Mouse (Mus musculus) erythroblast, adult 5-6 weeks (primary cell): ENCODE results near the gene Dusp15. TPM values are rescaled to one million over a fixed set of nuclear protein-coding genes. Genes with fewer than 3 reads are reported as not detected.

ENCODE experiments used
- ATAC-seq: replicated peaks from 2 replicates; pipeline ENCODE4 v1.8.0; 2016; ENCODE audit warnings: moderate number of reproducible peaks, mild to moderate bottlenecking, moderate TSS enrichment, inconsistent platforms; ENCODE audit not compliant: poor library complexity, low FRiP score, severe bottlenecking
- total RNA-seq, 2 experiments: library from RNA; stranded (forward) in 1 of 2; stranded (reverse) in 1 of 2; fragments of 150-400 nt in 1 of 2; fragments of 200-764, 138-1000 nt in 1 of 2; gene quantifications; 2 replicates each; pipeline versions ENCODE4 v1.2.3 to v1.2.4; 2015 to 2017; ENCODE audit warnings: low replicate concordance in 2 of 2

Gene Dusp15
- total RNA-seq, 2 experiments from 2014 or later = 0.17 TPM; not detected in 1

GRCm38 (mm10) chr2:152933048-152933447 is 18.4 kb downstream of the Dusp15 start, which contains the start of gene Foxs1:
Gene Foxs1, minus strand, starts transcription at chr2:152933208.
- ATAC-seq = no peak

GRCm38 (mm10) chr2:152931456-152932160 is 19.9 kb downstream of the Dusp15 start:
- ATAC-seq = no peak

DNA sequence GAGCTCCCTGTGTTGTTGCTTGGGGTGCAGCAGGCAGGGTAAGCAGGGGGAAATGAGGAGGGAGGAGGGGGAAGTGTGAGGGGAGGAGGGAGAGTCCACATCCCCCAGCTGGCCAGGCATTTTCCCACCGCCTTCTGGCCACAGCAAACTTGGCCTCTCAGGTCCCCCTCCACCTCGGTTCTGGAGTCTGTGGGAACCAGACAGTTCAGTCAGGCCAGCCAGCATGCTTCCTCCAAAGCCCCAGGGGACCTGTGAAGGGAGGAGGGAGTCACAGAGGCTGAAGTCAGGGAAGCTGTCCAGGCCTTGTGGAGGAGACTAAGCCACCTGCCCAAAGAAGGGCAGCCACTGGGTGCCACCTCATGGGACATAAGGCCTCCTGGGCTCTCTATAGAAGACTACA is 21.2 kb downstream of the Dusp15 start:
- no peak for ATAC-seq

DNA sequence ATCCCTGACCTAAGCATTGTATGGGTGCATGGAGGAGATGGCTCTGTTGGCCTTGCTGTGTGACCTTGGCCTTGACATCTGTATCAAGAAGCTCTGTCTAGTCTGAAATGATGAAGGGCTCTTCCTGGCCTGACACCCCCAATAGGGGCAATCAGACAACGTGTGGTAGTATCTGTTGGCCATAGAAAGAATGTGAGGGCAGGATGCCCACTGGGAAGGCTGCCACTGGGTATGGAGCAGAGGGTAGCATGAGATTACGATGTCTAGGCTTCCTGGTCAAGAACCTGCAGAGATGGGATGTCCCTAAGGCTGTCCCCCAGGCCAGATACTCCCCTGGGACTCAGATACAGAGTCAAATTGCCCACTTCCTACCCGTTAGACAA is 22.5 kb downstream of the Dusp15 start:
- ATAC-seq = no peak

- no peak for ATAC-seq
Measured at GRCm38 (mm10) chr2:152928219-152928987, 23.1 kb downstream of the Dusp15 start.

GRCm38 (mm10) chr2:152927371-152927770 is 24.1 kb downstream of the Dusp15 start:
- no peak for ATAC-seq

DNA sequence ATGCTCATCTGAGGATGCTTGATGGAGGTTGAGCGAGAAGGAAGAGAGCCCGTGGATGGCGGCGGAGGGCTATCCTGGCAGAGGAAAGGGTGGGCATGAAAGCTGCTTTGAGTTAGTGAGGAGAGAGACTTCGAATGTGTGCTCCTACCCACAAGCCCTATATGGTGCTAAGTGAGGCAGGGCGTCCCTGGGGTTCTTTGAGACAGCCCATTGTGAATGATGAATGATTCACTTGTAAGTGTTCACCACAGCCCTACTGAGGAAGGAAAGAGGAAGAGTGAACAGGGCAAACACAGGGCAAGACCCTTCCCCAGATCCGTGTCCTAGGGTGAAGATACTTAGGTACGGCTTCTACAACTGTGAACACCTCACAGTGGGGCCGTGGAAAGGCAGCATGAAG is 24.6 kb downstream of the Dusp15 start:
- no peak for ATAC-seq

GRCm38 (mm10) chr2:152925189-152925872 is 26.2 kb downstream of the Dusp15 start:
- ATAC-seq = no peak

DNA sequence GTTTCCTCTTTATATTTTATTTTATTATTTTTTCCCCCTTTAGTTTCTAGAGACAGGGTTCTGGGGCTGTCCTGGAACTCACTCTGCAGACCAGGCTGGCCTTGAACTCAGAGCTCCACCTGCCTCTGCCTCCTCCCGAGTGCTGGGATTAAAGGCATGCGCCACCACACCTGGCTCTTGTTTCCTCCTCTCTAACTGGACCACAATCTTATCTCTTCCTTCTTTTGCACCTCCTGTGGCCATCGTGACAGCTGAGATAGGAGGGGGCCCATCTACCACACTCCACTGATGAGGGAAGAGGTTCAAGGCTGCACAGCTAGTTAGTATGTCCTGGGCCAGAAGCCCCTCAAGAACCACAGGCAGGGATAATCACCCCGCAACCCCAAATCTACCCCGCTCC is 27.0 kb downstream of the Dusp15 start:
- ATAC-seq = no peak

GRCm38 (mm10) chr2:152924128-152924527 is 27.4 kb downstream of the Dusp15 start:
- ATAC-seq = no peak

- ATAC-seq = no peak
Measured at GRCm38 (mm10) chr2:152923621-152924020, 27.9 kb downstream of the Dusp15 start.

DNA sequence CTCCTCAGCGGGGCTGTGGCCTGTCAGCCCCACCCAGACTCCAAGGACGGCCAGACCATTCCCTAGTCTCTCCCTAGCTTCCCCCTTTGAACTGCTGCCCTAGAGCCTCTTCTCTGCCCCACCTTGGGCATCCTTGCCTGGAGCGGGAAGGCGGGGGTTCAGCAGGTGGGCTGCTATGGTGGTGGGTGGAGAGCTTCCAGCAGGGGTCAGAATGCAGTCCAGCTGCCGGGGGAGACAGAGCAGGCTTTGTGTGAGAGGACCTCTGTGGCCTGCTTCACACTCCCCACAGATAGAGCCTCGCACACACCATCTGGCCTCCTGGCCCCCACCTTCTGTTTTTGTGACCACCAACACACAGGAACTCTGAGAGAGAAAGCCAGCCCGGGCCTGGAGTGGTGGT is 29.1 kb downstream of the Dusp15 start:
- ATAC-seq = no peak

GRCm38 (mm10) chr2:152917671-152918070 is 33.8 kb downstream of the Dusp15 start:
- no peak for ATAC-seq

DNA sequence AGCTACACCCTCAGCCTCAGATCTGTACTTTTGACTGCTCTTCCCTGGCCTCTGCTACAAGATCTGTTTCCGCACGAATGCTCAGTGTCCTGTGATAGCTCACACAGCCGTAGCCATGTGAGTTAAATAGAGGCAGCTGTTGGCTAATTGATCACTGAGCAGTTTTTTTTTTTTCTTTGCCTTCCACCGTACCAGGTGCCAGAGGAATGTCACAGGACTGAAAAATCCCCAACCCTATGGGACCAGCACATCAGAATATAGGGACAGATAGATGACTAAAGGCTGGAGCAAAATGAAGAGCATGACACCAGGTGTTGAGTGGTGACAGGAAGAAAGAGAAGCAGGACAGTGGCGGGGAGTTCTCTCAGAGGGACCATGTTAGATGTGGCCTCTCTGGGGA is 35.4 kb downstream of the Dusp15 start:
- ATAC-seq = no peak

GRCm38 (mm10) chr2:152915453-152915852 is 36.0 kb downstream of the Dusp15 start:
- ATAC-seq = no peak

DNA sequence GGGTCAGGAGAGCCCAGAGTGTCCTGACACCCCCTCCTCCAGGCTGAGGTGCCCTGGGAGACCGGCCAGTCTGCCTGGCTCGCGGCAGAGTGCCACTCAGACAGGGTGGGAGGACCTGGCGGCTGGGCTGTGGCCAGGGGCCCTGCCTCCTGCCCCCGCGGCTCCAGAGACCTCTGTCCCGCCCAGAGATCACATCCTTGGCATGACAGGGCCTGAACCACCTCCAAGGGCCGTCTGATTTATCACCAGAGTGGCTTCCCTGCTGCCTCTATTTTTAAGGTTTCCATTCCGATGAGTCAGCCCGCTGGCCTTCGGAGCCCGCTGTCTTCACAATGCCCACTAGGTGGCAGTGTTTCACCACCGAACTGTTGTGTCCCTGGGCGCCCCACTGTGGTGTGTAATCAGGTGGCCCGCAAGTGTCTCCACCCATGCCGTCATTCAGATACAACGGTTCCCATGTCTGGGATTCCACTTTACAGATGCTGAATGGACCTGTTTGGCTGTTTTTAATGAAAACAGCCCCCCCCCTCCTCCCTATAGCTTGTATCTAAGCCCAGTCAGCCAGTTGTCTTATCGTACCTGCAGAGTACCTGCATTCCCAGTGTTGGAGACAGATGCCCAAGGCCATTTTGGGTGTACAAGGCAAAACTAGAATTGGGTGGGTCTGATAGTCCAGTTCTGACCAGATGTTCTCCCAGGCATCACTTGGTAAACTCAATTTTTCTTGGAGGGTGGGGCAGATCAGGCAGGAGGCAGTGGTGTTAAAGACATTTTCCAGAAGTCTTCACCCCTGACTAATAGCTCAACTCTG is 37.0 kb downstream of the Dusp15 start:
- ATAC-seq = peak; percentile 75

GRCm38 (mm10) chr2:152913471-152913870 is 38.0 kb downstream of the Dusp15 start:
- ATAC-seq = no peak

GRCm38 (mm10) chr2:152911432-152911831 is 40.1 kb downstream of the Dusp15 start:
- ATAC-seq = no peak

GRCm38 (mm10) chr2:152911031-152911430 is 40.5 kb downstream of the Dusp15 start, which contains the start of gene Mylk2:
Gene Mylk2, plus strand, starts transcription at chr2:152911352.
- ATAC-seq = no peak

GRCm38 (mm10) chr2:152909848-152910247 is 41.6 kb downstream of the Dusp15 start:
- ATAC-seq = no peak
